Mouse (Mus musculus): ENCODE results near the gene Ptgis. TPM values are rescaled to one million over a fixed set of nuclear protein-coding genes. Genes with fewer than 3 reads are reported as not detected.

The Ptgis gene
- total RNA-seq, 2 experiments from 2014 or later, result 18.8 to 24.6 TPM

DNA sequence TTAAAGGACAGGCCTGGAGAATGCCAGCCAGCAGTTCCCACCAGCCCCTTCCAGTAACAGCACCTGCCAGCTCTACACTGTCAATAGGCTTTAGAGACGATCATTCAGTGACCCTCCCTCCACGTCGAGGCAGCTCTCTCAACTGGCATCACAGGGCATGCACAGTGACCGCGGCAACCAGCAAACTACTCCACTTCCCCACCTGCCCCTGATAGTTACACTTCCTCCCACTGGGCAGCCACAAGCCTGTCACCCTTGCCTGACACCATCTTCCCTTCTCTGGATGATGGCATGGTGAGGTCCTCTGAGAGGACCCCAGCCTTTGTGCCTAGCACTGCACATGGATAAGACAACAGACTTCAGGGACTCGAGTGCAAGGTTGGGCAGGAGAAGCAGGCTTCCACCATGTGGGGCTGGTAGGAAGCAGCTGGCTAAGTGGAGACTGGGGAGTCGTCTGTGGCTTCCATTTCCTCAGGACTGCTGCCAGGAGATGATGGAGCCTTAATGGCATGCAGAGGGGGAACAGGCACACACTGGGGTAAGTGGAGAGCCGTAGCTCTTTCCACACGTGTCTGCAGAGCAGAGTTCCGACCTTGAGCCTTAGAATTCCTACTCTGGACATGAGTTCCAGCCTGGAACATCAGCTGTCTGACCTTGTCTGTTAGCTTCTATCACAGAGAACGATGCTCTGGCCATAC lies 72.7 kb downstream of the Ptgis start:
- intact Hi-C loops (cut with DNase I), result no loop called here

DNA sequence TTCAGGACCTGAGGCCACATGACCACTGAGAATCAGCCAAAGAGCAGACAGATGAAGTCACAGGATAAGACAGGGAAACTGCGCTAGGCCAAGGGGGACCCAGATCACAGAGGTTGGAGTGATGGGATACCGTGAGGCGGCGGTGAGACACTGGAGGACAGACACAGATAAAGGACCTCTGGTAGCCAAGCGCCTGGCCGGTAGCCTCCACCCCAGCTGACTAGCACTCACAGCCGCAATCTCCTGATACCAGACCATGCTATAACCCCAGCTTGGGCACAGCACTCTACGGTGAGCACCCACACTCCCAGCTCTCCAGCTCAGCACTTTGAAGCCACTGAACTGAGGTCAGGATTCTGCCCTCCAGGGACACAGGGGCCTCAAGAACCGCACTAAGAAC lies 76.8 kb downstream of the Ptgis start:
- DNase-seq (ENCODE audit: low spot score), result no peak
- intact Hi-C loops (cut with DNase I), result no loop called here

More for the DNA sequence above, 72.7 kb downstream of the Ptgis start:
- DNase-seq (ENCODE audit: low spot score), result no peak

DNA sequence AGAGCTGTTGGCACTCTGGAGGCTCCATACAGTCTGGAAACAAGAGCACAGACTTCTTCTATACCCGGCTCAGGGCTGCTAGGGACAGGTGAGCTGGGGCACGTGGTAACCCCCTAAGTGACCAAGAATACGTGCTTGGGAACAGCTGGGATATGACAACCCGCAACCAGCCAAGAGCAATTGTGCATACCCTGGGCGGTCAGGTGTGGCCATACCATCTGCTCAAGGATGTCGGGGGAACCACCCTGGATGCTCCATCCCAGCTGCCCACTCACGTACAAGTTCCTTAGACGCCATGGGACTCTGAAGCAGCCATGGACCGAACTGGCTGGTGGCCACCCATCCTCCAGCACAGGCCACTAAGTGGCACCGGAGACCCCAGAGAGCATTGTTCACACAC lies 77.3 kb downstream of the Ptgis start:
- no peak for DNase-seq (ENCODE audit: low spot score)
- intact Hi-C loops (cut with DNase I), result no loop called here

DNA sequence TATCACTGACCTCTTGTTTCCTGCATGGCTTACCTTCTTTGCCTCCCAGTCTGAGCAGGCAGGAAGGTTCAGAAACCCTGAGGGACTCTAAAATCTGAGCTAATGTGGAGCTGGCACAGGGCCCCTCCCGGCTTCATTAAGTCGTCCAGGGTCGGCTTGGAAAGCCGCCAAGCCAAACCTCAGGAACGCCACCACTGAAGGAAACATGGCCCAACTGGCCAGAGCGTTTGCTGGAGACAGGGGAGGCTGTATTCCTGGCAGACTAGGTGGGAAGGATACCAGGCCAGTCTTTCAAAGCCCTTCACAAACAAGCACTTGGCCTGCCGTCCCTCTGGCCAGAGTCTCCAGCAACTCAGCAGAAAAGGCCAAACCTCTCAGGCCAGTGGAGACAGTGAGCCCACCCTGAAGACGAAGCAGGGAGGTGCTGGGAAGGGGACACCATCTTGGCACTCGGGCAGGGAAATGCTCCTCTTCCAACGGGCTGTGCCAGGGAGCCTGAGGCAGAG lies 77.8 kb downstream of the Ptgis start:
- DNase-seq (ENCODE audit: low spot score), result peak; percentile 73
- intact Hi-C loops (cut with DNase I), result no loop called here

DNA sequence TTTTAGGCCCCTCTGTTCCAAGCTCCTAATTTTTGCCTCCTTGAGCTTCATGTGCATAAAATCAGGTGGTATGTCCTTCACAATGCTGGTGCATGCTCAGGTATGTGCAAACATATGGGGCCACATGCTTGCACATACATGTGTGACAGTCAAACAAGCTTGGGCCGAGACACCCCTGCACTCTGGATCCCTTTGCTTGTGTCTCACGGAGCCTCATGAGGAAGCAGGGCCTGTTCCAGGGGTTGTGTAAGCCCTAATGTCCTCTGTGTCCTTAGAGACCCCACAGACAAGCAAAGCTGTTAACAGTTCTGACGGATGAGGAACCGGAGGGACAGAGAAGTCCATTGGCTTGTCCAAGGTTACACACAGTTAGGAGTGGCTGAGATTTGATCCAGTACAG lies 80.7 kb downstream of the Ptgis start:
- intact Hi-C loops (cut with DNase I), result no loop called here
- no peak for DNase-seq (ENCODE audit: low spot score)

DNA sequence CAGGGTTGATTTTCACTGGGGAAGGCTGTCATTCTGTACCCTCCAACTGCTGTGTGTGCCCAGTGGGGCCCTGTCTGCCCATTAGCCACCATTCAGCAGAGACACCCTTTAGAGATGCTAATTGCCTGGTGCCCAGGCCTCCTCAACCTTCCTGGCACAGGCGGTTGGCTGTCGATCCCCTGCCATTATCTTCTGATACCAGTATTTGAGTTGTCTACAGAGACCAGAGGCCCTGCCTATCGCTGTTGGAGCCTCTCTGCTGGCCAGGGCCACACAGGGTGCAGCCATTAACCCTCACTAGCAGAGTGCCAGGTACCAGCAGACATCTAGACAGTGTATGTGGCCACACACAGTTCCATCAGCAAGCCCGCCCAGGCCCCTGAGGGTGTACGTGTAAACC lies 81.6 kb downstream of the Ptgis start:
- no peak for DNase-seq (ENCODE audit: low spot score)
- intact Hi-C loops (cut with DNase I), result no loop called here

DNA sequence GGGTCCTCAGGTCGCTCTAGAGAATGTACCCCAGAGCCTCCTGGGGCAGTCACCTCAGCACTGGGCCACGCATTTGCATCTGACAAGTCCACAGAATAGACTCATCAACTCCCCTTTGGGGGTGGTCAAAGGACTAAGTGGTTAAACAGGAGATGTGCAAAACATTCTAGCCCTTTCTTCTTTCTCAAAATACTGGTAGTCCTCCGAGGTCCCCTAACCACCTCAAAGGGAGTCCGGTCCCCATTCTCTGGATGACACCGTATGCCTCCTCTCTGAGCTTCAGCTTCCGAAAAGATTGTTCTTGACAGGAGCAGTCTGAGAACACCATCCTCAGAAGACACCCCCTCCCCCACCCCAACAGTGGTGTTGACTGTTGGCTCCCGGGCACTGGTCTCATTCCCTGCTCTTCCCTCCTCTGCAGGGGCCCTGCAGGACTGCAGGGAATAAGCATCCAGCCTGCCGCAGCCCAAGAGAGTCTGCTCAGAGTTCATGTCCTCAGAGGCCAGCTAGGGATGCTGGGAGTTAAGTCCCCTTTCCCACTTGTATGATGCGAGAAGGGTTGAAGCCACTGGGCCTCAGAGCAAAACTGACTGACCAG lies 84.2 kb downstream of the Ptgis start:
- no peak for DNase-seq (ENCODE audit: low spot score)
- intact Hi-C loops (cut with DNase I), result no loop called here

DNA sequence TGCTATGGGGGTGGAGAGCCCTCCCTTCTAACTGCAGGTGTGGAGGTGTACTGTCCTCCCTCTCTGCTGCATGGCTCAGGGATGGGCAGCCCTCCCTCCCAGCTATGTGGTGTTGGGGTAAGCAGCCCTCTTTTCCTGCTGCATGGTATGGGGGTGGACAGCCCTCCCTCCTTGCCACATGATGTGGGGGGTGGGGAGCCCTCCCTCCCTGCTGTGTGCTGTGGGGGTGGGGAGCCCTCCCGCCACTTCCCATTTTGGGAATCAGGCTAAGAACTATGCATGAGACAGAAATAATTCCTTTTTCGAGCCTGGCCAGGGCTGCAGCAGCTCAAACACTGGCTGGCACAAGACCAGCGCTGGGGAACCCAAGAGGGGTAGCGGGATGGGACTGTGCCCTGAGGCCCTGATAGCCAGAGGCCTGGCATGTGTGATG lies 84.8 kb downstream of the Ptgis start:
- DNase-seq (ENCODE audit: low spot score), result no peak
- intact Hi-C loops (cut with DNase I), result no loop called here

DNA sequence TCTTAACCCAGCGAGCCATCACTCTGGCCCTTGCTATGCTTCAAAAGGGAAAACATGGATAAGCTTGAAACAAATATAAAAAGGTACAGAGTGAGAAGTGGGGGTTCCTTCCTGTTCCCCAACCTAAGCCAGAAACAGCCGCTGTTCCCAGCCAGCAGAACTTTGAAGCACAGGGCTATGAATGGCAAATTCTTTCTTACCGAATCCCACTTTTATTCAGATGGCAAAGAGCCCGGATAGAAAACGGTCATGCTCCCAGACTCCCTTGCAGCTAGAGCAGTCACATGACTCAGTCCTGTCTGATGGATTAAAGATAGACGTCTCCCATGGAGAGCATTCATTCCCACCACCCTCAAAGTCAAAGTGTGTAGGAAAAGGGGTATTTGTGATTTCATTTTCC lies 89.5 kb downstream of the Ptgis start:
- no peak for DNase-seq (ENCODE audit: low spot score)
- intact Hi-C loops (cut with DNase I), result no loop called here

DNA sequence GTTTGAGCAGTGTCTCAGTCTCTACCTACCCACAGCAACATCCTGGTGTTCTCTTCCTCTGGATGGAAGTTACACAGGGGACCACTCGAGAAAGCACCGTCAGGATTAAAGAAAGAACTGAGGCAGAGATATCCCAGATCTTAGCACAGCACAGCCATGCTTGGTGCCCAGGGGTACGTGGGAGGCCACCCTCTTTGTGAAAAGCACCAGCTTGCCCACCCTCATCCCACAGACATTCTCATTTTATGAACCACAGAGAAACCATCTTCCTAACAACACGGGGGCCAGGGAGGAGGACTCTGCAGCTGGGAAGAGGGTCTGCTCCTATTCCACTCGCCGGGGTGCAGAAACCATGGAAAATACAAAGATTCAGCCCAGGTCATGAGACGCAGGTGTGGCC lies 90.3 kb downstream of the Ptgis start:
- intact Hi-C loops (cut with DNase I), result no loop called here
- no peak for DNase-seq (ENCODE audit: low spot score)

DNA sequence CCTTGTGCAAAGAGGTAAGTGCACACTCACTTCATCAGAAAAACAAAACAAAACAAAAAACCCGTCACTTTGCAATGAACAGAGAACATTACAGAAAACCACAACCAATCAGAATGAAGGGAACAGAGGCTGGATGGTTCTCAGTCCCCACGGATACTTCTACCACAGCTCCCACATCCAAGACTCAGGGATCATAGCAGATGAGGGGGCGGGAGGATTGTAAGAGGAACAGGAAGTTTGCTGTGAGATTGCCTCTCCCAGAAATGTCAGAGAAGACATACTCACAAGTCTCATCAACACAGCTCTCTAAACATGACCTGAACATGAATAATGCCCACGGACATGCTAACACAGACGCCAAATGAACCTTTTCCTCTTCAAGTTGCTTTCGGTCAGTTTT lies 91.4 kb downstream of the Ptgis start:
- no peak for DNase-seq (ENCODE audit: low spot score)
- intact Hi-C loops (cut with DNase I), result no loop called here

DNA sequence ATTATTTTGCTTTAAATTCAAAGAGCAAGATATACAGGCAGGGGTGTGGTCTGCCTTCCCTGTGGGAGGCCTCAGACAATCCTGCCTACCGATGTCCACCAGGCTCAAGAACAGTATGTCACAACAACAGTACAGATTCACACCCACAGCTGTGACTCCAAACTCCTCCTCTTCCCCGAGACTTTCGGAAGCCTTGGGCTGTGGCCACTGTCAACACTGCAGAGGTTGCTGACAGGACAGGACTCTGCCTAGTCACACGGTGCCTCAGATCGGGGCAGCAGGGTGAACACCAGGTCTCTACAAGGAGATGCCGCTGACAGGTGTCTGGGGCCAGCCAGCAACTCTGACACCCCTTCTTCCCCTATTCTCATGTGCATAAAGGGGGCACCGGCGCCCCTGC lies 92.7 kb downstream of the Ptgis start:
- no peak for DNase-seq (ENCODE audit: low spot score)

DNA sequence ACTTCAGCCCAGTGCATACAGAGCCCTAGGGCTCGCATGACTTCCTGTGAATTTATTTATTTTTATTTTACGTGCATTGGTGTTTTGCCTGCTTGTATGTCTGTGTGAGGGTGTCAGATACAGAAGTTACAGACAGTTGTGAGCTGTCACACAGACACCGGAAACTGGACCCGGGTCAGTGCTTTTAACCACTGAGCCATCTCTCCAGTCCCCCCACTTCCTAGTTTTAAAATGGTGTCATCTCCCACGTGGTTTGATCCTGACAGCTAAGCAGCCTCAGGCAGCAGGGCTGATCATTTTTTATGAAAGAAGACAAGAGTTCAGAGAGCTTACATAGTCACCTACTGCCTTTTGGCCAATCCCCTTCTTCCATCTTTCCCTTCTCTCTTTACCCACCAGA lies 94.5 kb downstream of the Ptgis start:
- no peak for DNase-seq (ENCODE audit: low spot score)
- intact Hi-C loops (cut with DNase I), result no loop called here

More for the DNA sequence above, 92.7 kb downstream of the Ptgis start:
- intact Hi-C loops (cut with DNase I), result no loop called here

DNA sequence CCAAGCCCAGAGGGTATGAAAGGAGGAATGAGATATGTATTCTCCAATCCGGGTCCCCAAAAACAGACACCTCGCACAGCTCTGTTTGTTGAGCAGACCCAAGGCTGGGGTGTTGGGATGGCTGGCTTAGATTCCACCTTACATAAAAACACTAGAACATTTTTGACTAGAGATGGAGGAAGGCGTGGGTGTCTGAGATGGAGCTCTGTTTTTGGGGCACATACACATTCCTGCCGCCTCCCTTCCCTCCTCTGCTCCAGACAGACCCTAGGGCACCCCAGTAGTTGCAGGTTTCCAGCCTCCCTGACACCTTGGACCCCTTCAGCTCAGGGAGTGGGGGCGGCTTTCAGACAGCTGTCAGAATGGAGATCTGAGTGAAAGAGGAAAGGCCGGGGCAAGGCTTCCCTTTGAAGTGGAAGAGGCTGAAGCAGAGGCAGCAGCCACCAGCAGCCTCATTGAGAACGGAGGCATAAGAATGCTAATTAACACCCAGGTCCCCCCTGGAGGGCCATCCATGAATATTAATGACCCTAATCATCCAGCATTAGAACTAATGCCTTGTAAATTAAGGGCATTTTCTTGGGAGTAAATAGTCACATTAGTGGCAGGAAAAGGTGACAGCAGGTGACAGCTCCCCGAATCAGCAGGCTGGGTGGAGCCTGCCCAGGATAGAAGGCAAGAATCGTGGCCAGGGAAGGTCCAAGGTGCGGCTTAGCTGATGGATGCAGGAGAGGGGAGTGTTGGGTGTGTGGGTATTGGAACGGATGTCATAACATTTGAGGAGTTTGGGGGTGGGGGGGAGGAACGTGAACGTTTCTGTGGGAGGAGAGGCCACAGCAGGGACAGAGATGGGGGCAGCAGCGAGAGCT lies 95.7 kb downstream of the Ptgis start:
- intact Hi-C loops (cut with DNase I), result no loop called here

DNA sequence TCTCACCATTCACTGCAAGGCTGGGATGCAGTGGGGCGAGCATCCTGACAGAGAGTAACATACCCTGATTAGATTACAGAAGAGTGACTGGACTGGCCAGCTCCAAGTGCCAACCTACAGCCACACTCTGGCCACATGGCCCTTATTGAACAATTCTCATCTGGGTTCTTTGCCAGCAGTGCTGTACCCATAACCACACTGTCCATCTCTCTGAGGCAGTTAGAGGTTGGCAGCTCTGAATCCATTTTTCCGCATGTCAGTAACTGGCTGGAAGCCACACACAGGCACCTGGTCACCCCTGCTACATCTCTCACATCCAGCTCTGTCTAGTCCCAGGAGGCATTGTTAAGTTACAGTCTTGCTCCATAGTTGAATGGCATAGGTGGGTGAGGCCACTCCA lies 96.5 kb downstream of the Ptgis start:
- intact Hi-C loops (cut with DNase I), result no loop called here
- no peak for DNase-seq (ENCODE audit: low spot score)

More for the DNA sequence above, 95.7 kb downstream of the Ptgis start:
- no peak for DNase-seq (ENCODE audit: low spot score)

DNA sequence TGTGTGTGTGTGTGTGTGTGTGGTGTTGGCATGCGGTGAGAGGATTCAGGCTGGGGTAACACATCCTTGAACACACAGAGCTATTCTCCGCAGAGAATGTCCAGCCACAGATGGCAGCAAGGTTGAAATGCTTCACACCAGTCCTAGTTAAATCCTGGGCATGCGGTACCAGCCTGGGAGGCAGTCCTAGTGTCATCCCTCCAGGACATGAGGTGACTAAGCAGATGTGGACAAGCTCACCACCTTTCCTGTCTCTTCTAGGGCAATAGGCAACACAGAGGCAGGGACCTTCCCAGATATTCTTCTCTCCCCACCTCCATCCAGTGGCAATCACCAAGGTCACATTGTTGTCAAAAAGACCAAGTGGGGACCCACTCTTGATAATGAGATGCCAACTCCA lies 98.1 kb downstream of the Ptgis start:
- DNase-seq (ENCODE audit: low spot score), result no peak
- intact Hi-C loops (cut with DNase I), result no loop called here

DNA sequence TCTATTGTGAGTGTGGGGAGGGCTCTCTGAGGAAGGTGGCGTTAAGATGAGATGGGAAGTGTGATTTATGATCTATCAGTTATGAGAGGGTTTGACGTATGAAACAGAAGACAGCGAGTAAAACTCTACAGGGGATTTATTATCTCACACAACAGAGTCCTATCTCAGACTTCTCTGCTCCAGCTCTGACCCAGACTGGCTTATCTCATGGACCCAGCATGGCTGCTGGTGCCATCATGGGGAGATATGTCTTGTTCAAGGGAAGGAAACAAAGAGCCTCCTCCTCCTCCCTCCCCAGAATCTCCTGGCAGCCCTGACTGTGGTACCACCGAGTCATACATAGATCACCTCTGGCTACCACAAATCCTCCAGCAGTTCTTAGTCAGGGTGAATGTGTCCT lies 98.6 kb downstream of the Ptgis start:
- intact Hi-C loops (cut with DNase I), result no loop called here
- no peak for DNase-seq (ENCODE audit: low spot score)
